Mouse (Mus musculus) lung, postnatal 14 days (tissue): ENCODE measurements around the gene Krtap16-1.
A peak's percentile ranks its signal among the peaks of the same experiment; 100 is the strongest.

Source experiments
- DNase-seq: peaks from one replicate; pipeline ENCODE4 v3.0.0; 2021

The Krtap16-1 gene

GRCm38 (mm10) chr11:99986180-99986647, at the start of gene Krtap16-1:
TSS of gene Krtap16-1 (minus strand) at chr11:99986597.
- no peak for DNase-seq

GRCm38 (mm10) chr11:100029768-100030167, 43.4 kb upstream of the Krtap16-1 start, which contains the start of gene Krt33b:
TSS of gene Krt33b (minus strand) at chr11:100029868.
- DNase-seq = no peak

GRCm38 (mm10) chr11:100021438-100021837, 35.0 kb upstream of the Krtap16-1 start:
- DNase-seq = no peak

GRCm38 (mm10) chr11:100019466-100019865, 33.1 kb upstream of the Krtap16-1 start:
- DNase-seq = no peak

- no peak for DNase-seq
Observed at GRCm38 (mm10) chr11:100016112-100016511, 29.7 kb upstream of the Krtap16-1 start, which contains the start of gene Krt33a. TSS of gene Krt33a (minus strand) at chr11:100016212.

- peak; percentile 17 for DNase-seq
Observed at GRCm38 (mm10) chr11:100013691-100014171, 27.3 kb upstream of the Krtap16-1 start.

GRCm38 (mm10) chr11:100010682-100011081, 24.3 kb upstream of the Krtap16-1 start:
- DNase-seq = no peak

GRCm38 (mm10) chr11:100008336-100008735, 21.9 kb upstream of the Krtap16-1 start:
- DNase-seq = no peak

GRCm38 (mm10) chr11:100006624-100007023, 20.2 kb upstream of the Krtap16-1 start:
- DNase-seq = no peak

GRCm38 (mm10) chr11:100005905-100006304, 19.5 kb upstream of the Krtap16-1 start:
- DNase-seq = no peak

- peak; percentile 67 for DNase-seq
Observed at GRCm38 (mm10) chr11:100004846-100005245, 18.4 kb upstream of the Krtap16-1 start.

GRCm38 (mm10) chr11:99999091-99999490, 12.7 kb upstream of the Krtap16-1 start:
- no peak for DNase-seq

- no peak for DNase-seq
Observed at GRCm38 (mm10) chr11:99994384-99994661, 7.9 kb upstream of the Krtap16-1 start.

GRCm38 (mm10) chr11:99993620-99994383, 7.4 kb upstream of the Krtap16-1 start, which contains the start of gene Krtap17-1:
TSS of gene Krtap17-1 (minus strand) at chr11:99993994.
- no peak for DNase-seq

GRCm38 (mm10) chr11:99990571-99990970, 4.2 kb upstream of the Krtap16-1 start:
- DNase-seq = no peak

- DNase-seq = no peak
Observed at GRCm38 (mm10) chr11:99989881-99990405, 3.5 kb upstream of the Krtap16-1 start.

- DNase-seq = no peak
Observed at GRCm38 (mm10) chr11:99988530-99988929, 2.1 kb upstream of the Krtap16-1 start.

- no peak for DNase-seq
Observed at GRCm38 (mm10) chr11:99985291-99986092, 905 bp downstream of the Krtap16-1 start.

- no peak for DNase-seq
Observed at GRCm38 (mm10) chr11:99983442-99983841, 3.0 kb downstream of the Krtap16-1 start.

- DNase-seq = no peak
Observed at GRCm38 (mm10) chr11:99982731-99983130, 3.7 kb downstream of the Krtap16-1 start.

GRCm38 (mm10) chr11:99978953-99979352, 7.4 kb downstream of the Krtap16-1 start, which contains the start of gene Krtap29-1:
TSS of gene Krtap29-1 (minus strand) at chr11:99979053.
- no peak for DNase-seq

GRCm38 (mm10) chr11:99965961-99966360, 20.4 kb downstream of the Krtap16-1 start:
- no peak for DNase-seq

- DNase-seq = no peak
Observed at GRCm38 (mm10) chr11:99964213-99964612, 22.2 kb downstream of the Krtap16-1 start.
